Mouse (Mus musculus): ENCODE results near the gene Pfdn5.
A peak's percentile ranks its signal among the peaks of the same experiment; 100 is the strongest.

The Pfdn5 gene

DNA sequence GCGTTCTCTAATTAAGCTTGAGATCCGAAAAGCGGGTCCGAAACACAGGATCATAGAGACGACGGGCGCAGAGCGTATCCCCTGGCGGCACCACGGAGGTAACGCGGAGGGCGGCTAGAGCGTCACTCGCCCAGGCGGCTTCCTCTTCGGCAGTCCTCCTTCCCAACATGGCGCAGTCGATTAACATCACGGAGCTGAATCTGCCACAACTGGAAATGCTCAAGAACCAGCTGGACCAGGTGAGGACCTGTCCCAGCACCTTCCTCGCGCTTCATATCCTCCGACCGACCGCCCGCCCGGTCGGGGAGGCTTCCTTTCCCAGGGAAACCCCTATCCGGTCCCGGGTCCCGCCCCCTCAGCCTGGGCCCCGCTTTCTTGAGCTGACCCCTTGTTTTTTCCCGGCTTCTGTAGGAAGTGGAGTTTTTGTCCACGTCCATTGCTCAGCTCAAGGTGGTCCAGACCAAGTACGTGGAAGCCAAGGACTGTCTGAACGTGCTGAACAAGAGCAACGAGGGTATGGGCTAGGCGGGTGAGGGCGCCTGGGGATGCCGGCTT lies at the start of gene Pfdn5:
TSS of gene Pfdn5 (plus strand) at position 95 of the 555 bp plus-strand sequence.
- peak; percentile 82 for DNase-seq

DNA sequence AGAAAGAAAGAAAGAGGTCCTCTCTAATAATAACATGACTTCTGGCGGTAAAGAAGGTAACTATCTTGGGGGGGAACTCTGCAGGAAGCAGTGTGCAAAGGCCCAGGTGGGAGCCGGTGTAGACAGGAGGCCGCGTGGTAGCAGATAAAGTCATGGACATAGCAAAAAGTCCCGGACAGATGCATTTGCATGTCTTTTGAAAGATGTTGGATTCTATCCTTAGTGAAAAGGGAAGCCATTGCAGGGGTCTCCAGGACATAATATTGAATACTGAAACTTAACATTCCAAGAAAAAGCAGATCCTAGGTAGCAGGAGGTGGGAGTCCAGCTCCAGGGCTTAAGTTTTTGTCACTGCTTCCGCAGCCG lies 47.2 kb upstream of the Pfdn5 start:
- no peak for DNase-seq

DNA sequence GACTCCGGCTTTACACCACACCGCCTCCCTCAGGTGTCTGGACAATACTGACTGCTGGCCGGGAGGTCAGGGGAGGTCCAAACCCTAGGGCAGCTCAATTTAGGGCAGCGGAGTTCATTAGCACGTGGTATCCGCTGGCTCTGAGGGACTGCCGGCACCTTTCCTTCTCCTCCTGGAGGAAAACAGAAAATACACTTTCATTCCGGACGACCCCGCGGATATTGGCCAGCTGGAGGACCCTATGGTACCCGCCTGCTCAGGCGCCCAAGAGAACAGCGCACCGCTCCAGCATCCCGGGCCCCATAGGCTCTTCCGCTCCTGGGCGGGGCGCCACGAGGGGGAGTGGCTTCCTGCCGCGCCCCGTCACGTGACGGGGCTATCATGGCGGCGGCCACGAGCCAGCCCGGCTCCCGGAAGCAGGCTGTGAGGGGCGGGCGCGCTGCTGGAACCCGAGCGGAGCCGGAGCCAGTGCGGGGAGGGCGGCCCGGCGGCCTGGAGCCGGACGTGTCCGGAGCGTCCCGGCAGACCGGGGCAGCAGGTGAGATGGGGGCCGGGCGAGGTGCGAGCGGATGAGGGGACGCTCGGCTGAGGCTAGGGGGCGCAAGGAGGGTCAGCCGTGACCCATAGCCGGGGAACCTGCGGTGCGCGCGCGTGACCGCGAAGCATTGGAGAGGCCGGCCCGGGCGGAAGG lies 46.7 kb upstream of the Pfdn5 start, which contains the start of gene Mfsd5:
TSS of gene Mfsd5 (plus strand) at position 363 of the 691 bp plus-strand sequence.
- DNase-seq: peak; percentile 89

DNA sequence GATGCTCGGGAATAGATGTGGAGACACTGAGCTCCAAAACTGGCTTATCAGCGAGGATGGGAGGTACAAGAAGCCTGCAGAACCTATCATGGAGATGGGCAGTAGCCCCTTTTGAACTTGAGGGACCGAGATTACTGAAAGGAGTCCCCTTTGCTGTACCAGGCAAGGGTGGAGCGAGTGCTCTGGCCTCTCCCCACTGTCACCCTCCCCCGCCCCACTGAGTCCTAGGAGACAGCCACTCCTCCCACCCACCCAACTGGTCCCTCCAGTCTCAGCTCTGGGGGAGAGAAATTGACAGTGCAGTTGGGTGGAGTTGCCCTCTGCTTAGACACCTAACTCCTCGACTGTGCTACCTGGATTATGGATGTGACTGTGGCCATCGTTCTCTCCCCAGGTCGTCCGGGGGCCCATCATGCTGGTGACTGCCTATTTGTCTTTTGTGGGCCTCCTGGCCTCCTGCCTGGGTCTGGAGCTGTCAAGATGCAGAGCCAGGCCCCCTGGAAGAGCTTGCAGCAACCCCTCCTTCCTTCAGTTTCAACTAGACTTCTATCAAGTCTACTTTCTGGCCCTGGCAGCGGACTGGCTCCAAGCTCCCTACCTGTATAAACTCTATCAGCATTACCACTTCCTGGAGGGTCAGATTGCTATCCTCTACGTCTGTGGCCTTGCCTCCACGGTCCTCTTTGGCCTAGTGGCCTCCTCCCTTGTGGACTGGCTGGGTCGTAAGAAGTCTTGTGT lies 46.0 kb upstream of the Pfdn5 start:
- peak; percentile 58 for DNase-seq

DNA sequence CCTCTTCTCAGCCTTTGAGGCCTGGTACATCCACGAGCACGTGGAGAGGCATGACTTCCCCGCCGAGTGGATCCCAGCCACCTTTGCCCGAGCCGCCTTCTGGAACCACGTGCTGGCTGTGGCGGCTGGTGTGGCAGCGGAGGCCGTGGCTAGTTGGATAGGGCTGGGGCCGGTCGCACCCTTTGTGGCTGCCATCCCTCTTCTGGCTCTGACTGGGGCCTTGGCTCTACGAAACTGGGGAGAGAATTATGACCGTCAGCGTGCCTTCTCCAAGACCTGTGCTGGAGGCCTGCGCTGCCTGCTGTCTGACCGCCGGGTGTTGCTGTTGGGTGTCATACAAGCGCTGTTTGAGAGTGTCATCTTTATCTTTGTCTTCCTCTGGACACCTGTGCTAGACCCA lies 45.3 kb upstream of the Pfdn5 start:
- no peak for DNase-seq

DNA sequence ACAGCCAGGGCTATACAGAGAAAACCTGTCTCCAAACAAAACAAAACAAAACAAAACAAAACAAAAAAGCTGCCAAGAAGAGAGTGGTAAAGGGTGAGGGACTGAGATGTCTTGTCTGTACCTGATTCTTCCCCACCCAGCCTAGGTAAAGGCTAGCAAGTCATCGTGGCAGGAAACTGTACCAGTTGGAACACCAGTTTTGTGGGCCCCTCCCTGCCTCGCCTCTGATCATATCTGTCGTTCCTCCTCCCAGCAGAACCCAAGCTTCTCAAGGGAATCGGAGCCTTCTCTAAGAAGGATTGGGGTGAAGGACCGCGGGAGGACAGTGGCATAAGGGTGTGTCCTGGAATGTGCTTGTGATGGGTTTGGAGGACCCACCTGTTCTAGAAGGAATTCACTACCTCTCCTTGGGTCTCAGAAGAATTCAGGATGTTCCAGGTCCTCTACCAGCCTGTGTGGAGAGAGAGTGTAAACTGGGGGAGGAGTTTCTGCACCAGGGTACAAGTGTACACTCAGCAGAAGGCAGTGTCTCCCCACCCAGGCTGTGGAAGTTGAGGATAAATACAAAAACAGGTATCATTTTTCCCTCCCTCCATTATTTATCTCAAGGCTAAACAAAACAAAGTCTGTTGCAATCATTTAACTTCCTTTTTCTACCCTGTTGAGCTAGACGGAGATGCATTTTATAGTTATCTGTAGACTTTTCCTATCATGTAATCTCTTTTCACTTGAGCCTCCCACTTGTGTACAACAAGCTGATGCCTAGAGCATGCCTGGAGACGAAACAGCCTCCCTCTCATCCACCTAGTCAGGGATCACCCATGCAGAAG lies 43.2 kb upstream of the Pfdn5 start:
- DNase-seq: no peak

DNA sequence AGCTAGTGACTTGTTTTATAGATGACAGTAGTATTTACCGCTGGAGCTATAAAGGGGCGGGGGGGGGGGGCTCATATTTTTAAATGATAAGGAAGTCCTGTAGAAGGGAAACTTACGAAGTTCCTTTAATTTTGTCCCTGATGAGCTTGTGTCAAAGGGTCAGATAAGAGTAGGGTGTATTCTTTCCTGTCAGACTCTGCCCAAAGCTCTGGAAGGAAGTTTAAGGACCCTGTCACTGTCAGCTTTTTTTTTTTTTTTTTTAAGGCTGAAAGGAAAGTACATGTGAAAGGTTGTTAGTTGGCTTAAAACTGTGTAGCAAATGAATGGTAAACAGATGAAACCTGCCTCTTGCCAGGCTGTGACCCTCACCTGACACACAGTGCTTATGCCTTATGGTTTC lies 42.3 kb upstream of the Pfdn5 start:
- no peak for DNase-seq

DNA sequence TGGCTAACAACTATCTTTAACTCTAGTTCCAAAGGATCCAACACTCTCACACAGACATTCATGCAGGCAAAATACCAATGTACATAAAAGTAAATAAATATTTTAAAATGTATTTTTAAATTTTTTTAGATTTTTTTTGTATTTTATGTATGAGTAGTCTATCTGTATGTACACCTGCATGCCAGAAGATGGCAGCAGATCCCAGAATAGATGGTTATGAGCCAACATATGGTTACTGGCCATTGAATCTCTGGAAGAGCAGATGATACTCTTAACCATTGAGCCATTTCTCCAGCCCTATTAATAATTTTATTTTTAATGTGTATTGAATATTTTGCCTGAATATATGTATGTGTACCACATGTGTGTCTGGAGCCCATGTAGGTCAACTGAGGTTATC lies 38.5 kb upstream of the Pfdn5 start:
- DNase-seq: no peak

DNA sequence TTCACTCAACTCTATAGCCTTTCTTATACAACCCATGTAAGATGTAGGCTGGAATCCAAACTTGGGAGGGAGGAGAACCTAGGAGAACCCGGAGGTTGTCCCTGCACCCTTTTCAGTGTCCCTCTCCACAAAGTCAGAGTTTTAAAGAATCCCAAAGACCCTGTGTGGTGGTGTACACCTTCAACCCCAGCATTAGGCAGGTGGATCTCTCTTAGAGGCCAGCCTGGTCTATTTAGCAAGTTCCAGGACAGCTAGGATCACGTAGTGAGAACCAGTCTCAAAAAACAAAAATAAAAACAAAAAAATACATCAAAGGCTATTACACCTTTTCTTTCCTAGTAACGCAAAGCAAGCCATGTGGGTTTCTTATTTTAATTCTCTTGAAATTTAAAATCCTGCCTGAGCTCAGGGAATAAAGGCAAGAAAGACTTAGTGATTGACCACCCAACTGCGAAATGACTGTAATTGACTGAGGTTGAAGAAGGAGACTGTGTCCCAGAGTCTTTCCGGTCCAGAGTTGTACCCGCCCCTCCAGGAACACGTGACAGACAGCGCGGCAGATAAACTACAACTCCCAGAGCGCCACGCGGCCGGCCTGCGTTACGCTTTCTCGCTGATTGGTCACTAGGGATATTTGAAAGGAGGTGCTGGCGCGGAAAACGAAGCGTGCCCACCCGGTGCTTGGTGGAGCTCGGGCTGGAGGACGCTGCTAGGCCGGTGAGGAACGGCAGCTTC lies 30.1 kb upstream of the Pfdn5 start, which contains the start of gene Espl1:
TSS of gene Espl1 (plus strand) at position 634 of the 735 bp plus-strand sequence.
- DNase-seq: peak; percentile 89

DNA sequence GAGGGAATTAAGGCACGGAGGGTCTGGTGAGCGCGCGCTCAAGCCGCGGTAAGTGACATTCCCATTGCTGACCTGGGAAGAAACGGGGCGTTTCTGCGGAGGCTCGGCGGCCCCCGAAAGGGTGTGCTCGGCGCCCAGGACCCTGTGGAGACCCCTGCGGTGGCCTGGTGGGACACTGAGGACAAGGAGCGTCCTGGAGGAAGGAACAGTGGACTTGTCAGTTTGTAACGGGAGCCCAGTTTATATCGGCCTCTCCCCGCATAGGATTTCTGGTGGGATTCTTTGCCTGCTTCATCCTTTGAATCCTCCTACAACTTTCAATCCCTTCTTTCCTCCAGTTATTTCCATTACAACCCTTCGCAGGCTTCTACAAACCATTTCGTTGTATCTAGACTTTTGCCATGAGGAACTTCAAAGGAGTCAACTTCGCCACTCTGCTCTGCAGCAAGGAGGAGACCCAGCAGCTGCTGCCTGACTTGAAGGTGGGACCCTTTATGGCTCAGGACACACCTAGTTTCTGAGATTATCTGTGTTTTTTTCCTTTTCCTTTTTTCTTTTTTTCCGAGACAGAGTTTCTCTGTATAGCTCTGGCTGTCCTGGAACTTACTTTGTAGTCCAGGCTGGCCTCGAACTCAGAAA lies 29.4 kb upstream of the Pfdn5 start:
- no peak for DNase-seq

DNA sequence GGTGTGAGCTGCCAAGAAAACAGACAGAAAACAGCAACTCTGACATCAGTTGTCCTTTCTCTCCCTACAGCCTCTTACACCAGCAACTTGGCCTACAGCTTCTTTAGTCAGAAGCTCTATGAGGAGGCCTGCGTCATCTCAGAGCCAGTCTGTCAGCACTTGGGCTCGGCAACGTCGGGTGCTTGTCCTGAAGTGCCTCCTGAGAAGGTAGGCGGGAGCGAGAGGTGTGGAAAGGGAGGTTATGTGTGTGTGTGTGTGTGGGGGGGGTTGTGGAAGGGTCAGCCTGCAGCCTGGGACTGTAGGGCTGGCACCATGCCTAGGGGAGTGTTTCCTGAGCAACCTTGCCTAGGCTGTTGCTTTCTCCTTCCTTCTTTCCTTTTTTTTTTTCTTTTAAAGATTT lies 23.4 kb upstream of the Pfdn5 start:
- no peak for DNase-seq

DNA sequence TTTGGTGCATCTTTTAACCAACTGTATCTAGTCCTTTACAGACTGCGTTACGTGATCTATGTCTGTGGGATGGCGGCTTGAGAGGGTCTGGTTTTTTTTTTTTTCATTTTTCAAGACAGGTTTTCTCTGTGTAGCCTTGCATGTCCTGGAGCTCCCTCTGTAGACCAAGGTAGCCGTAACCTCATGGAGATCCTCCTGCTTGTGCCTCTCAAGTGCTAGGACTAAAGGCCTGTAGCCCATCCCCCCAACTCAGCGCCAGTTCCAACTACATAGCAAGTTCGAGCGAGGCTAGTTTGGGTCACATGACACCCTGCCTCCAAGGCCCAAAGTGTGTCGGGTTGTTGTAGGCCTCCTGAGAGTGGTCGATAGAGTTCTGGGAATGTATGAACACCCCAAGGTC lies 17.2 kb upstream of the Pfdn5 start:
- DNase-seq: no peak

DNA sequence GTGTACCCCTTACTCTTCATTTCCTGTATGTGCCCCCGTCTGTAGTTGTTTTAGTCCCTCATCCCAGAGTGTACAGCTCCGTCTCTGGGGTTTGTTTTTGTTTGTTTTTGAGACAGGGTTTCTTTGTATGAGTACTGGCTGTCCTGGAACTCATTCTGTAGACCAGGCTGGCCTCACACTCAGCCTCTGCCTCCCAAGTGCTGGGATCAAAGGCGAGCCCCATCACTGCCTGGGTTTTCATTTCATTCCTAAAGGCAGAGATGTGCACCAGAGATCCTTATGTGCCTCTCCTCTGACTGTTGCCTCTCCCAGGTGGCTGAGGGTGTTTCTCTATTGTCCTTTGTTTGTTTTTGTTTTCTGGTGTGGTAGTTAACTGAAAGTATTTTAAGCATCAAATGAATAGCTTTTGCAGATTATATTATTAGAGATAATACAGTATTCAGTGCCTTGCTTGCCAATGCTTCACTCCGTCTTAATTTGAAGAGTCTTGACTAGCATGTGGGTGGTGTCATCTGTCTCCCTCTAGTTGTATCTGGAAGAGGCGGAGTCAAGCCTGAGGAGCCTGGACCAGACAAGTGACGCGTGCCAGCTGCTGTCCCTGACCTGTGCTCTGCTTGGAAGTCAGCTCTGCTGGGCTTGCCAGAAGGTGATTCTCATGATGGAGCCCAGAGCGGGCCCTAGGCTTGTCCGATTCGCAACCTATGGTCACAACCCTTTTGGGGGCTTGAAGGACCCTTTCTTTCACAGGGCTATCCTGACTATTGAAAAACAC lies 15.7 kb upstream of the Pfdn5 start:
- DNase-seq: no peak

DNA sequence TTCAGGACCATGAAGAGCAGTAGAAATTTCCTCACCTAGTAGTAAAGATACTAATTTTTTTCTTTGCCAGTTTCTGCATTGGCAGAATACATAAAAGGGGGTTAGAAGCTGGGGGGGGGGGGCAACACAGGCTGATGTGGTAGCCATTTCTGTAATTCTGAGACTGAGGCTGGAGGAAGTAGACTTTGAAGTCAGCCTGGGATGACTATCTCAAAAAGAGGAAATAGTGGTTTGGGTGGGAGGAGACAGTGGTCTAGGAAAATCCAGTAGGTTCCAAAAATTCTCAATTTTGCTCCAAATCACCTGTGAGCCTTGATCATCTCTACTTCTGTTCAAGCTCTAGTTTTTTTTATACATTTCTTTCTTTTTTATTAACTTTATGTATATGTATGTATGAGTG lies 14.4 kb upstream of the Pfdn5 start:
- no peak for DNase-seq

DNA sequence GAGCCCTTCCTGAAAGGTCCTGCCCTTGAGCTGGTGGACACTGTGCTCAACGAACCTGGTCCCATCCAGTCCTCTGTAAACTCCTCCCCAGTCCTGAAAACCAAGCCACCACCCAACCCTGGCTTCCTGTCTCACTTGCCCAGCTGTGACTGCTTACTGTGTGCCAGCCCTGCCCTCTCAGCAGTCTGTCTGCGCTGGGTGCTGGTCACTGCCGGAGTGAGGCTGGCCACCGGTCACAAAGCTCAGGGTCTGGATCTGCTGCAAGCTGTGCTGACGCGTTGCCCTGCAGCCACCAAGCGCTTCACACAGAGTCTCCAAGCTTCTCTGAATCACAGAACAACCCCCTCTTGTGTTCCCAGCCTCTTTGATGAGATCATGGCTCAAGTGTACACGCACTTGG lies 10.6 kb upstream of the Pfdn5 start:
- no peak for DNase-seq

DNA sequence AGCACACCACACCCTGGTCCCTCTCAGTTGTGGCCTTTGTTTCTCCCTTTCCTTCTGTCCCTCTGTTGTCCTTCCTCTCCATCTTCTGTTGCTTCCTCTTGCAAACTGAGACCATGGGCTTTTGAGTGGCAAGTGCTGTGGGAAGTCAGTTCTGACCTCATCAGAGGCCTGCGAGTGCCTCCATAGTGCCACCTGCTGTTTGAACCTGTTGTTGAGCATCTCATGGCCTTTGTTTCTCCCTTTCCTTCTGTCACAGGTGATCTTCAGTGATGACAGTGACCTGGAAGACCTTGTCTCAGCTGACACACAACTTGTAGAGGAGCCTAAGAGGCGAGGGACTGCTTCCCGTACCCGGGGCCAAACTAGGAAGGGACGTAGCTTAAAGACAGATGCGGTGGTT lies 9.7 kb upstream of the Pfdn5 start:
- DNase-seq: no peak

DNA sequence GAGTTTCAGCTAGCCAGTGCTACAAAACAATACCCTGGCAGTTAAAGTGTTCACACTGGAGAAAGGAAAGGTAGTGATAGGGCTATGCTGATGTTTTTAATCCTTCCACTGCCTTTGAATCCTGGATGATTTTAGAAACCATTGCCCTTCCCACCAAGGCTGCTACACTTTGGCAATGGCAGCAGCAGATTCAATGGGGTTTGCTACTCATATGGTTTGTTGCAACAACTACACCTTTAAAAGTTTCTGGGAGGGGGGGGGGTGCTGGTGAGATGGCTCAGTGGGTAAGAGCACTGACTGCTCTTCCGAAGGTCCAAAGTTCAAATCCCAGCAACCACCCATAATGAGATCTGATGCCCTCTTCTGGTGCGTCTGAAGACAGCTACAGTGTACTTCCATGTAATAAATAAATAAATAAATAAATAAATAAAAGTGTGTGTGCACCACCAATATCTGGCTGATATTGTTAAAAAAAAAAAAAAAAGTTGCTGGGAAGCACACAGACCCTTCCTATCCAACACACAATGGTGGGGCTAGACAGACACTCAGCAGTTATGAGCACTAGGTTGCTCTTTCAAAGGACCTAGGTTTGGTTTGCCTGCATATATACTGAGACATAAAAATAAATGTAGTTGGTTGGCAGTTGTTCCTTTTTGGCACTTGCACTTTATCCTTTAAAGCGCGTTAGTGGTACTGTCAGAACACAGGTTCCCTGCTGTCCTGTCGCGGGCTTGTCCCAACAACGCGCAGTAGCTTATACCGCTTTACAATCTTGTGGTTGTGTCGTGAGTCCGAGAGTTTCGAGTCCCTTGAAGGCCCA lies 1.1 kb upstream of the Pfdn5 start:
- no peak for DNase-seq

DNA sequence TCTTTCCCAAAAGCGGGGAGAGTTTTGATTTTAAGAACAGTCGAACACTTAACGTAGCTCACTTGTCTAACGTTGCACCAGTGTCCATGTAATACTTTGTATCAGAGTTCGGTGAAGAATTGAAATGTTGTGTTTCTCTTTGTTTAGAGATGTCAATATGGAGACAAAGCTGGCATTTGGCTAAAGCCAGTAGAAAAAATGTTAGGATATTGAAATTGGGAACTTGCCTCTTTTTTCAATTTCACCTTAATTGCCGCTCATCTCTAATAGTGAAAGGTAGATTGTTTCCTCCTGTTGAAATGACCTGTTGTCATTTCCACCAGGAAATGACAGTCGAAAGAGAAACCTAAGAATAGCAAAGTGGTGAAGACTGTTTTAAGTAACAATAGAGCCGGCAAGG lies 976 bp downstream of the Pfdn5 start:
- no peak for DNase-seq

DNA sequence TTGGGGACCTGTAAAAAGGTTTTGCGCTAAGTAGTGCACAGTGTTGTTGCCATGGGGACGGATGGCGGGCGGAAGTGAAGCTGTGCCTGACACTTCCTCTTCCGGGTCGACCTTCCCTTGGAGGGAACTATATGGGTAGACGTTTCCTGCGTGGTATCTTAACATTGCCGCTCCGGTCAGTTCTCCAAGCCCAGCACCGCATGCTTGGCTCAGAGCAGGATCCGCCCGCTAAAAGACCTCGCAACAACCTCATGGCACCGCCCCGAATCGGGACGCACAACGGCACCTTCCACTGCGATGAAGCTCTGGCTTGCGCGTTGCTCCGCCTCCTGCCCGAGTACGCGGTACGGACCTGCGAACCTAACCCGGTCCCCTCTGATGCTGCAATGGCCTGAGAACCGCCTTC lies 5.7 kb downstream of the Pfdn5 start, which contains the start of gene Myg1:
TSS of gene Myg1 (plus strand) at position 100 of the 406 bp plus-strand sequence.
- peak; percentile 79 for DNase-seq

DNA sequence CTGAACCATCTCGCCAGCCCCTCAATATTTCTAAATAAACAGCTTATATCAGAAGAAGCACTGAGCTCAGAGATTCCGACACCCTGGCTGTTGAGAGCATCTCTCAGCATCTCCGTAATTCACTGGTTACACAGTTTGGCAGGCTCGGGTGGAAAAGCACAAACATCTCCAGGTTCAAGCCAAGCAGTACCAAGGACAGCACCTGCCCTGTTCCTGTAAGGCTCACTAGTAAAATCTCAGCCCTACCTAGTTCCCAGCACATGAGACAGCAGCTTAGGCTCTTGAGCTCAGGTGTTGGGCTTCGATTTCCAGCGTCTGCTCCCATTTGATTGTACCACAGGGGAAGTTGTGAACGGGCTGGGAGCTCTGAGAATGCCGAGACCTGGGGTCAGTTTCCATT lies 9.3 kb downstream of the Pfdn5 start:
- DNase-seq: no peak

Measured in cerebellum, adult 11-12 months (tissue).